Mouse (Mus musculus) ES-Bruce4 (cell line): ENCODE measurements around the gene Xpc.

Source experiments
- CTCF ChIP-seq: IDR thresholded peaks from one replicate; pipeline ENCODE4 v1.8.1; 2011; ENCODE audit warnings: low read depth, low read length
- POLR2A ChIP-seq: IDR thresholded peaks from one replicate; pipeline ENCODE4 v1.8.1; 2011; ENCODE audit warnings: low read length; ENCODE audit not compliant: insufficient read depth

GRCm38 (mm10) chr6:91441145-91441662, 74.5 kb downstream of the Xpc start:
- no peak for TF ChIP-seq CTCF
- no peak for TF ChIP-seq POLR2A
